Comparison of ENCODE assay signal across 26 mouse cellular contexts in the genomic region with DNA sequence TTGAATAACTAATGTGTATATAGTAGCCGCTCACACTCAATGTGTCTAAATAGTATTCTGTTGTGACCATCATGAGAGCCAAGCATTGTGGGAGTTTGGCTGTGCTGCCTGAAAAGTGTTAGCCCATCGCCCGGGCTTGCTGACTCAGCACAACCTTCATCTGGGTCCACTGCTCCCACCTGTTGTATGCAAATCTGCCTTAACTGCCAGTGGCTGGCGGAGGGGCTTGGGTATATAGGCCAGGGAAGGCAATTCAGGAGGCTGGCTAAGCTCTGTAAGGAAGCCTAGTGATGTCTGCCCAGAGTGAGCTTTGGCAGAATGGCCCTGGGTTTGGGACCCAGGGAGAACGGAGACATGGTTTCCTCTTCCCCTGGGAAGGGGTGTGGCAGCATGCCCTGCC. TPM values are rescaled to one million over a fixed set of nuclear protein-coding genes. Genes with fewer than 3 reads are reported as not detected.
DNase-seq lines count a peak whose midpoint lies in the region; ATAC-seq and TF ChIP-seq lines count a peak whose summit lies in the region.
"Had no signal": no experiment of that assay in that cellular context is flagged by ENCODE, and none has a peak within 500 bp of the region (broad histone marks: within the 10 kb centered on the region; RNA-seq: fewer than 3 reads in every experiment).

No protein-coding gene starts in this region.

- peaks cover 0 to 14% of the 10 kb centered on the region in 2 experiments; a peak in 2 of 4 replicates for H3K36me3 ChIP-seq in MEL (ENCODE audit: control insufficient read depth in 1 of 2, insufficient read depth in 2 of 2, low read length in 2 of 2)

- TF ChIP-seq EP300 in MEL (IDR thresholded peaks at IDR 0.05; ENCODE audit: low read depth in 1 of 2, low read length in 2 of 2), result no peak

- DNase-seq in cerebellum, adult 9-11 months, result peak; percentile 37
- DNase-seq in thymus, postnatal 4 days, result peak; percentile 25
- DNase-seq in thymus, postnatal 0 days (ENCODE audit: low spot score), result no peak
- no peak for DNase-seq in MEL (ENCODE audit: low read depth, low spot score)
- DNase-seq in adrenal gland, adult 2 months, result no peak
- no peak for DNase-seq in left cerebral cortex, postnatal 36 days (ENCODE audit: low spot score in 2 of 2)
- DNase-seq: adrenal gland, postnatal 14 days; cerebellum, adult 11-12 months; forebrain, postnatal 0 days; gastrocnemius, postnatal 10 days; heart, postnatal 14 days; kidney, adult 18-20 months; kidney, postnatal 36 days; layer of hippocampus, postnatal 36 days; thymus, adult 18-20 months; thymus, postnatal 36 days had no signal

- TF ChIP-seq RAD21 in MEL (IDR thresholded peaks at IDR 0.05; ENCODE audit: low read depth, low read length), result no peak

- H3K79me2 ChIP-seq in MEL (ENCODE audit: control insufficient read depth, insufficient read depth, low read length, poor library complexity), result no peaks in the 10 kb centered on the region

- H3K4me1 ChIP-seq in MEL (ENCODE audit: control insufficient read depth in 1 of 2, insufficient read depth in 2 of 2, low read length in 2 of 2), result peaks cover 0 to 5% of the 10 kb centered on the region in 2 experiments; a peak in 2 of 4 replicates
- H3K4me1 ChIP-seq: limb, embryonic 12.5 days had no signal

- no peak for TF ChIP-seq CTCF in MEL (IDR thresholded peaks at IDR 0.05 in 2 of 3, conservative IDR thresholded peaks at IDR 0.05 in 1 of 3; ENCODE audit: control insufficient read depth in 1 of 3, insufficient read depth in 1 of 3, low read depth in 2 of 3, low read length in 3 of 3, poor library complexity in 1 of 3, severe bottlenecking in 1 of 3)

- no peak overlapping the region for H3K9ac ChIP-seq in MEL (ENCODE audit: control insufficient read depth, low read depth, low read length, poor library complexity, severe bottlenecking)
- H3K9ac ChIP-seq: embryonic facial prominence, embryonic 15.5 days; forebrain, embryonic 12.5 days; forebrain, postnatal 0 days; limb, embryonic 12.5 days; midbrain, embryonic 13.5 days had no signal

- H3K9me3 ChIP-seq in MEL (replicated peaks; ENCODE audit: insufficient read depth, low read length), result no peaks in the 10 kb centered on the region
- H3K9me3 ChIP-seq: embryonic facial prominence, embryonic 10.5 days; embryonic facial prominence, embryonic 15.5 days; forebrain, embryonic 12.5 days; limb, embryonic 12.5 days; midbrain, embryonic 13.5 days had no signal

- ATAC-seq in cerebellum, adult (ENCODE audit: insufficient number of reproducible peaks, low FRiP score, low TSS enrichment), result no peak
- ATAC-seq: CD4-positive, CD25-positive, alpha-beta regulatory T cell, adult 4 months; forebrain, postnatal 0 days; hindbrain, embryonic 16.5 days; midbrain, embryonic 13.5 days had no signal

- H3K27me3 ChIP-seq in MEL (ENCODE audit: control insufficient read depth in 1 of 2, insufficient read depth in 2 of 2, low read length in 2 of 2), result no peaks in the 10 kb centered on the region
- H3K27me3 ChIP-seq: embryonic facial prominence, embryonic 15.5 days; forebrain, embryonic 12.5 days; midbrain, embryonic 13.5 days had no signal

- H3K4me3 ChIP-seq in MEL (ENCODE audit: control insufficient read depth in 1 of 2, insufficient read depth in 1 of 2, low read depth in 2 of 2, low read length in 2 of 2), result no peak overlapping the region
- H3K4me3 ChIP-seq: embryonic facial prominence, embryonic 10.5 days; embryonic facial prominence, embryonic 15.5 days; forebrain, embryonic 12.5 days; limb, embryonic 12.5 days; midbrain, embryonic 13.5 days had no signal

- no peak overlapping the region for H3K27ac ChIP-seq in MEL (ENCODE audit: control insufficient read depth, low read depth, low read length)
- H3K27ac ChIP-seq: embryonic facial prominence, embryonic 10.5 days; embryonic facial prominence, embryonic 15.5 days; forebrain, embryonic 12.5 days; limb, embryonic 12.5 days; macrophage; midbrain, embryonic 13.5 days; stomach, postnatal 0 days had no signal

- intact Hi-C loops in left cerebral cortex, postnatal 36 days (cut with DNase I), result no loop called here

- no peak for TF ChIP-seq POLR2A in MEL (IDR thresholded peaks at IDR 0.05; ENCODE audit: control insufficient read depth in 1 of 2, insufficient read depth in 1 of 2, low read depth in 1 of 2, low read length in 2 of 2, poor library complexity in 1 of 2)

TF ChIP-seq in MEL, 35 proteins besides CTCF, POLR2A, EP300 and RAD21:
- no peak for TF ChIP-seq ZNF384 (IDR thresholded peaks at IDR 0.05; ENCODE audit: low read depth, low read length)
- no peak for TF ChIP-seq MEF2A (IDR thresholded peaks at IDR 0.05; ENCODE audit: extremely low read depth, insufficient replicate concordance, low read depth, low read length, poor library complexity, severe bottlenecking)
- TF ChIP-seq MAFK (IDR thresholded peaks at IDR 0.05; ENCODE audit: borderline replicate concordance, low read depth, low read length), result peak; percentile 87
- no peak for TF ChIP-seq UBTF (IDR thresholded peaks at IDR 0.05; ENCODE audit: borderline replicate concordance, insufficient read depth, low read depth, low read length)
- TF ChIP-seq TBP (IDR thresholded peaks at IDR 0.05; ENCODE audit: low read depth, low read length), result no peak
- no peak for TF ChIP-seq MAX (IDR thresholded peaks at IDR 0.05; ENCODE audit: low read length)

RNA-seq across cellular contexts. Expression of a gene that starts 1.4 kb away (rescaled TPM):
- 2.3 and 3.3 TPM in 2 replicates for polyA plus RNA-seq in thymus, postnatal 0 days (2015; fragmentation: Nextera tagmentation; extraction: Ambion mirVana)
- total RNA-seq in MEL (2012; rRNA removed), result 0.85 and 1.2 TPM in 2 replicates
- polyA plus RNA-seq in MEL (2012; ENCODE audit: insufficient read depth in 1 of 2, insufficient read length in 2 of 2, low read depth in 1 of 2, low replicate concordance in 2 of 2, missing spikeins in 1 of 2), result 1 to 10 TPM in 1 of 2 experiments, not detected in 1; 1.9 TPM
- total RNA-seq in adrenal gland, adult 2 months (2021), result 10 to 100 TPM; 10.3 to 16.6 TPM
- polyA plus RNA-seq in adrenal gland, adult 2 months (2012; rRNA removed), result 0.64 and 0.70 TPM in 2 replicates
- 10 to 100 TPM in 1 of 2 experiments, 1 to 10 TPM in 1; 5.8 to 10.4 TPM for total RNA-seq in left cerebral cortex, postnatal 36 days (2021)

RNA-seq across cellular contexts. Expression of a gene that starts 22.6 kb away (rescaled TPM):
- 33.9 and 38.5 TPM in 2 replicates for polyA plus RNA-seq in thymus, postnatal 0 days (2015; fragmentation: Nextera tagmentation; extraction: Ambion mirVana)
- 2.6 and 2.9 TPM in 2 replicates for total RNA-seq in MEL (2012; rRNA removed)
- polyA plus RNA-seq in MEL (2012; ENCODE audit: insufficient read depth in 1 of 2, insufficient read length in 2 of 2, low read depth in 1 of 2, low replicate concordance in 2 of 2, missing spikeins in 1 of 2), result 1 to 10 TPM in 1 of 2 experiments, not detected in 1; 9.5 TPM
- total RNA-seq in adrenal gland, adult 2 months (2021), result 10 to 100 TPM; 60.0 to 62.2 TPM
- 27.4 and 34.4 TPM in 2 replicates for polyA plus RNA-seq in adrenal gland, adult 2 months (2012; rRNA removed)
- 10 to 100 TPM; 90.7 to 92.5 TPM for total RNA-seq in left cerebral cortex, postnatal 36 days (2021)

RNA-seq across cellular contexts. Expression of a gene that starts 26.6 kb away (rescaled TPM):
- polyA plus RNA-seq in thymus, postnatal 0 days (2015; fragmentation: Nextera tagmentation; extraction: Ambion mirVana), result 125 and 133 TPM in 2 replicates
- total RNA-seq in MEL (2012; rRNA removed), result 400 and 417 TPM in 2 replicates
- 100 to 1,000 TPM in 1 of 2 experiments, 10 to 100 TPM in 1; 94.0 to 509 TPM for polyA plus RNA-seq in MEL (2012; ENCODE audit: insufficient read depth in 1 of 2, insufficient read length in 2 of 2, low read depth in 1 of 2, low replicate concordance in 2 of 2, missing spikeins in 1 of 2)
- total RNA-seq in adrenal gland, adult 2 months (2021), result 100 to 1,000 TPM; 112 to 114 TPM
- 15.8 and 22.5 TPM in 2 replicates for polyA plus RNA-seq in adrenal gland, adult 2 months (2012; rRNA removed)
- total RNA-seq in left cerebral cortex, postnatal 36 days (2021), result 10 to 100 TPM; 50.0 to 50.8 TPM

RNA-seq across cellular contexts. Expression of a gene that starts 27.1 kb away (rescaled TPM):
- 132 and 172 TPM in 2 replicates for polyA plus RNA-seq in thymus, postnatal 0 days (2015; fragmentation: Nextera tagmentation; extraction: Ambion mirVana)
- 93.6 and 102 TPM in 2 replicates for total RNA-seq in MEL (2012; rRNA removed)
- polyA plus RNA-seq in MEL (2012; ENCODE audit: insufficient read depth in 1 of 2, insufficient read length in 2 of 2, low read depth in 1 of 2, low replicate concordance in 2 of 2, missing spikeins in 1 of 2), result 100 to 1,000 TPM; 157 to 182 TPM
- 100 to 1,000 TPM; 190 to 239 TPM for total RNA-seq in adrenal gland, adult 2 months (2021)
- 104 and 109 TPM in 2 replicates for polyA plus RNA-seq in adrenal gland, adult 2 months (2012; rRNA removed)
- 100 to 1,000 TPM; 177 to 236 TPM for total RNA-seq in left cerebral cortex, postnatal 36 days (2021)

Comparison
In these comparisons a context has a peak if more than half of its experiments do, and no peak if none do; other contexts are left out.
1. DNase-seq: peak in cerebellum, adult 9-11 months (single experiment) and thymus, postnatal 4 days (single experiment); none in thymus, postnatal 0 days (single experiment), MEL (single experiment), adrenal gland, adult 2 months (single experiment) and left cerebral cortex, postnatal 36 days (0 of 2).
2. RNA of a gene that starts 22.6 kb away (total RNA-seq): 90.7 to 92.5 TPM in left cerebral cortex, postnatal 36 days and 60.0 to 62.2 TPM in adrenal gland, adult 2 months; 2.6 to 2.9 TPM in MEL; every median in the first group is over 10 times any median in the second.